9 mouse cellular contexts compared by ENCODE assay signal in the genomic region with DNA sequence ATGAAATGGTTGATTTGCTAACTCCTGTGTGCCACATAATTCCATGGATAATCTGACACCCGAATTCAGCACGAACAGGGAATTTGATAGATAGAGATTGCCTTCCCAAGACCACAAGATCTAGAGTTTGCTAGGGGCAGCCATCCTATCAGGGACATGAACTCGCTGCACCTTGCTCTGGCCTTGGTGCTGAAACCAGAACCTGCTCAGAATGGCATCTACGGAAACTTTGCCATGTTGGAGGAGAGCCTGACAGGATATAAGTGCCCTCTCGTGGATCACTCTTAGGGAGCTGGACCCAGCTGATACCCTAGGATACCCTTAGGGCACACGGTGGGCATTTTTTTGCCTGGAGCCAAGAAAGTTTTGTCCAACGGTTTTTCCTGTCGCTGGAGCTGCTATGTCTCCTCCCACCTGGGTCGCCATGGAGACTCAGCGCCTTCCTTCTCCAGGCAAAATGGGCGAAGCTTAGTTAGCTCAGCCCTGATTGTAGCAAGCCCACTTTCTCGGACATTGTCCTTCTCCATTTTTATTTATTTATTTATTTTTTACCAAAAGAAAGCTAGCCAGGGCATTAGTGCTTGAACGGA. TPM values are rescaled to one million over a fixed set of nuclear protein-coding genes. Genes with fewer than 3 reads are reported as not detected.
DNase-seq lines count a peak whose midpoint lies in the region; ATAC-seq and TF ChIP-seq lines count a peak whose summit lies in the region.
"Had no signal": no experiment of that assay in that cellular context is flagged by ENCODE, and none has a peak within 500 bp of the region (broad histone marks: within the 10 kb centered on the region; RNA-seq: fewer than 3 reads in every experiment).

No protein-coding gene starts in this region.

- TF ChIP-seq RAD21 in CH12.LX (IDR thresholded peaks at IDR 0.05; ENCODE audit: low read depth, low read length), result no peak

- H3K9me3 ChIP-seq in CH12.LX (replicated peaks; ENCODE audit: low read length), result peaks cover 9% of the 10 kb centered on the region
- no peaks in the 10 kb centered on the region for H3K9me3 ChIP-seq in limb, embryonic 11.5 days (ENCODE audit: control insufficient read depth, low read length)

- H3K79me2 ChIP-seq in CH12.LX (replicated peaks; ENCODE audit: control insufficient read depth, extremely low read depth, insufficient read depth, poor library complexity, severe bottlenecking), result no peaks in the 10 kb centered on the region

- 15% methylated on average over 13 of the region's 13 CpGs for WGBS in limb, embryonic 11.5 days

- in situ Hi-C loops in CH12.LX (cut with MboI; ENCODE audit: low pct_ligation_motif_present, low pct_unique_long_range_greater_than_20kb, low sequenced_read_pairs), result loop anchor here (10.0 kb wide), 1 partner anchor 161 kb away; no protein-coding TSS in a partner anchor

- DNase-seq in frontal cortex, postnatal 25 days (ENCODE audit: low spot score in 2 of 2), result no peak
- peak; percentile 25 for DNase-seq in CH12.LX (ENCODE audit: extremely low read depth)
- peak; percentile 66 to 71 for DNase-seq in cerebellum, postnatal 14 days
- DNase-seq in heart, postnatal 36 days, result peak; percentile 23 to 26
- peak; percentile 87 for DNase-seq in limb, embryonic 11.5 days (ENCODE audit: low spot score)
- DNase-seq in ovary, postnatal 36 days (ENCODE audit: low spot score), result peak; percentile 36

- H3K9ac ChIP-seq in CH12.LX (ENCODE audit: insufficient read depth, low read depth), result no peak overlapping the region
- no peak overlapping the region for H3K9ac ChIP-seq in limb, embryonic 11.5 days (ENCODE audit: low read length)

- intact Hi-C loops in heart, postnatal 36 days (cut with DNase I), result loop anchor here (5.0 kb wide), 1 partner anchor 208 kb away; no protein-coding TSS in a partner anchor

- H3K27me3 ChIP-seq in CH12.LX (replicated peaks), result peaks cover 86% of the 10 kb centered on the region
- H3K27me3 ChIP-seq in limb, embryonic 11.5 days (ENCODE audit: control insufficient read depth, insufficient read depth, low read length), result peaks cover 28% of the 10 kb centered on the region

- no peak overlapping the region for H3K27ac ChIP-seq in CH12.LX (ENCODE audit: insufficient read depth, low read depth)
- H3K27ac ChIP-seq in limb, embryonic 11.5 days (replicated peaks; ENCODE audit: low read depth, low read length), result no peak overlapping the region

- no peak for TF ChIP-seq POLR2A in CH12.LX (IDR thresholded peaks at IDR 0.05; ENCODE audit: low read depth, low read length)

- dilution Hi-C loops in CH12.LX (cut with MboI; ENCODE audit: extremely low pct_ligation_motif_present, extremely low pct_unique_long_range_greater_than_20kb, low sequenced_read_pairs), result no loop called here

- peak; percentile 17; the same call in 1 of the 2 replicates for ATAC-seq in frontal cortex, adult (ENCODE audit: low TSS enrichment)
- no peak for ATAC-seq in limb, embryonic 11.5 days (ENCODE audit: insufficient number of reproducible peaks, low FRiP score, low TSS enrichment, low read depth)
- no peak for ATAC-seq in monocyte, adult 5-6 weeks (replicated peaks; ENCODE audit: insufficient number of reproducible peaks, low FRiP score, low TSS enrichment, poor library complexity, severe bottlenecking)

- H3K36me3 ChIP-seq in CH12.LX (replicated peaks in 1 of 2; ENCODE audit: control insufficient read depth in 1 of 2, insufficient read depth in 1 of 2, low read length in 1 of 2), result no peaks in the 10 kb centered on the region
- H3K36me3 ChIP-seq in limb, embryonic 11.5 days (ENCODE audit: control insufficient read depth, insufficient read depth, low read length), result no peaks in the 10 kb centered on the region

- no peak for TF ChIP-seq CTCF in CH12.LX (conservative IDR thresholded peaks at IDR 0.05 in 1 of 2, IDR thresholded peaks at IDR 0.05 in 1 of 2; ENCODE audit: low read depth in 2 of 2, low read length in 2 of 2)

- no peaks in the 10 kb centered on the region for H3K4me1 ChIP-seq in CH12.LX (ENCODE audit: control insufficient read depth in 1 of 2, insufficient read depth in 2 of 2)
- H3K4me1 ChIP-seq in limb, embryonic 11.5 days (ENCODE audit: control insufficient read depth, insufficient read depth, low read length), result peaks cover 3% of the 10 kb centered on the region; the same call in 1 of the 2 replicates

- H3K4me2 ChIP-seq in CH12.LX (ENCODE audit: insufficient read depth, low read depth, poor library complexity, severe bottlenecking), result no peak overlapping the region
- H3K4me2 ChIP-seq in limb, embryonic 11.5 days (ENCODE audit: low read depth, severe bottlenecking), result no peak overlapping the region

- no peak overlapping the region for H3K4me3 ChIP-seq in CH12.LX (replicated peaks in 1 of 3; ENCODE audit: low read depth in 2 of 3, low read length in 2 of 3, poor library complexity in 1 of 3)
- no peak overlapping the region for H3K4me3 ChIP-seq in limb, embryonic 11.5 days (ENCODE audit: low read depth, low read length)

- TF ChIP-seq EP300 in CH12.LX (IDR thresholded peaks at IDR 0.05; ENCODE audit: low read length), result no peak

TF ChIP-seq in CH12.LX, 34 proteins besides CTCF, POLR2A, EP300 and RAD21:
- no peak for TF ChIP-seq UBTF (IDR thresholded peaks at IDR 0.05; ENCODE audit: low read depth, low read length)
- no peak for TF ChIP-seq CHD2 (IDR thresholded peaks at IDR 0.05; ENCODE audit: low read length)
- no peak for TF ChIP-seq ZNF384 (IDR thresholded peaks at IDR 0.05; ENCODE audit: low read depth, low read length)

RNA-seq across cellular contexts. Expression of a gene that starts 1.9 kb away (rescaled TPM):
- total RNA-seq in CH12.LX (2012; rRNA removed) (not detected in 2 replicates), CH12.LX (2014; rRNA removed) (not detected in 2 replicates)
- not detected in 2 replicates for polyA plus RNA-seq in CH12.LX (2012; ENCODE audit: insufficient read length, low read depth)
- not detected for total RNA-seq in heart, postnatal 36 days (2021)
- polyA plus RNA-seq in limb, embryonic 11.5 days (2014; fragmentation: Nextera tagmentation; extraction: Ambion mirVana), result not detected in 2 replicates
- total RNA-seq in monocyte, adult 5-6 weeks (2017), result not detected in 3 replicates
- polyA plus RNA-seq: liver, embryonic 16.5 days had no signal

Comparison
In these comparisons a context has a peak if more than half of its experiments do, and no peak if none do; other contexts are left out.
1. DNase-seq: peak in CH12.LX (single experiment), cerebellum, postnatal 14 days (2 of 2), heart, postnatal 36 days (2 of 2), limb, embryonic 11.5 days (single experiment) and ovary, postnatal 36 days (single experiment); none in frontal cortex, postnatal 25 days (0 of 2).